Mouse (Mus musculus) kidney, adult 2 months (tissue): ENCODE results near the gene Spp2. TPM values are rescaled to one million over a fixed set of nuclear protein-coding genes. Genes with fewer than 3 reads are reported as not detected.
A peak's percentile ranks its signal among the peaks of the same experiment; 100 is the strongest.

Experiments
- DNase-seq: peaks from one replicate; pipeline ENCODE4 v3.0.0; 2021
- H3K27ac ChIP-seq: fragments of 200-500 bp; 2 replicates; pipeline ENCODE4 v1.5.1; 2012; ENCODE audit warnings: low read depth, low read length, control low read depth, inconsistent platforms; ENCODE audit not compliant: insufficient read depth
- H3K27me3 ChIP-seq: fragments of 200-500 bp; replicated peaks from 2 replicates; pipeline ENCODE4 v1.6.1; 2012; ENCODE audit warnings: mild to moderate bottlenecking, moderate library complexity, low read length, inconsistent platforms; ENCODE audit not compliant: control insufficient read depth, insufficient read depth
- H3K36me3 ChIP-seq: fragments of 200-500 bp; 2 replicates; pipeline ENCODE4 v1.6.1; 2012; ENCODE audit warnings: mild to moderate bottlenecking, moderate library complexity, low read length, inconsistent platforms; ENCODE audit not compliant: control insufficient read depth, insufficient read depth
- H3K4me1 ChIP-seq: fragments of 200-500 bp; 2 replicates; pipeline ENCODE4 v1.6.1; 2011; ENCODE audit warnings: low read length; ENCODE audit not compliant: control insufficient read depth, insufficient read depth
- H3K4me3 ChIP-seq: fragments of 200-500 bp; 2 replicates; pipeline ENCODE4 v1.5.1; 2011; ENCODE audit warnings: mild to moderate bottlenecking, low read depth, low read length, control low read depth; ENCODE audit not compliant: insufficient read depth
- CTCF ChIP-seq: fragments of 200-500 bp; conservative IDR thresholded peaks from 2 replicates; pipeline ENCODE4 v1.5.1; 2011; ENCODE audit warnings: low read depth, mild to moderate bottlenecking, control low read depth, low read length, moderate library complexity, mixed read lengths; ENCODE audit not compliant: insufficient read depth, insufficient read length
- POLR2A ChIP-seq: fragments of 200-500 bp; IDR thresholded peaks from one replicate; pipeline ENCODE4 v1.6.1; 2011; ENCODE audit warnings: low read depth, low read length, control low read depth
- WGBS: fragments of 180-500 bp; shearing (Covaris S2); methylation state at CpG from one replicate; pipeline ENCODE4 v1.1.7; 2018; 5-methylcytosine and 5-hydroxymethylcytosine counted together
- polyA plus RNA-seq: library from polyadenylated mRNA; depleted of rRNA; stranded (reverse); fragments of >200 nt; gene quantifications from 2 replicates; pipeline ENCODE4 v1.2.3, GENCODE M21; 2012; rRNA removed

Spp2 gene
- polyA plus RNA-seq, 1 experiment, result 1,181 TPM

DNA sequence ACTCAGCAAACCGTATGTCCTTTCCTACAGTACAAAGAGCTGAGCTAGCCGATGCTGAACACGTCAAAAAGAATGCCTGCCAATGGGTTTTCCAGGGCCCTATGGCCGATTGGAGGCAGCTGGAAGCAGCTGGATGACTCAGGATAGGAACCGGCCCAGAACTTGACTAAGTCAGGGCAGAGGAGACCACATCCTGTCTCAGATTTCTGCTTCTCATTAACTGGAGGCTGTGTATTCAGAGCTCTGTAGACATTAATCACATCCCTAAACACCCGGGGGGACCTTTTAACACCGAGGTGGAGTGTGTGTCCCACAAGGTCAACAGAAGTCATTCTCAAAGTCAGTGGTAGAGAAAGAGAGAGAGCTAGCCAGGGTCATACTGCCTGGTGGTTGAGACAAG lies 67.8 kb downstream of the Spp2 start:
- no peak overlapping the region for H3K4me3 ChIP-seq
- DNase-seq, result peak; percentile 83
- TF ChIP-seq CTCF (no peak), POLR2A (no peak)
- WGBS, result 16% methylated on average over 7 of the region's 7 CpGs
- peak overlapping the region; percentile 88 for H3K27ac ChIP-seq
- H3K36me3 ChIP-seq, result no peaks in the 10 kb centered on the region
- H3K4me1 ChIP-seq, result peaks cover 19% of the 10 kb centered on the region
- H3K27me3 ChIP-seq, result no peaks in the 10 kb centered on the region

- WGBS, result 2% methylated on average over 8 of the region's 8 CpGs
- peak; percentile 84 for DNase-seq
- Histone ChIP-seq H3K27ac (peak overlapping the region; percentile 88), H3K27me3 (no peaks in the 10 kb centered on the region), H3K36me3 (no peaks in the 10 kb centered on the region), H3K4me1 (peaks cover 19% of the 10 kb centered on the region), H3K4me3 (no peak overlapping the region)
- no peak for TF ChIP-seq POLR2A
- no peak for TF ChIP-seq CTCF
Measured at GRCm38 (mm10) chr1:88475502-88475953, 68.8 kb downstream of the Spp2 start.

Other genes starting within 250 kb of the Spp2 start
- 0.59 and 0.90 TPM in 2 replicates for gene Ugt1a5, start 240.9 kb upstream of the Spp2 start, polyA plus RNA-seq
- 1,010 and 1,230 TPM in 2 replicates for gene Ugt1a2, start 206.4 kb upstream of the Spp2 start, polyA plus RNA-seq
- gene Dnajb3, start 201.2 kb upstream of the Spp2 start, polyA plus RNA-seq, result 1.6 and 1.9 TPM in 2 replicates
- gene Ugt1a1, start 195.0 kb upstream of the Spp2 start, polyA plus RNA-seq, result 25.5 and 31.7 TPM in 2 replicates
- gene Mroh2a, start 180.0 kb upstream of the Spp2 start, polyA plus RNA-seq, result 0.08 TPM in 2 replicates
- 12.8 and 14.5 TPM in 2 replicates for gene Hjurp, start 129.3 kb upstream of the Spp2 start, polyA plus RNA-seq
- not detected in 2 replicates for gene Trpm8, start 129.3 kb upstream of the Spp2 start, polyA plus RNA-seq
- gene Glrp1, start 103.1 kb downstream of the Spp2 start, polyA plus RNA-seq, result not detected in 2 replicates